Mouse (Mus musculus) testis, postnatal 10 days (tissue): Measurements from ENCODE around the gene Aplp2.
A peak's percentile ranks its signal among the peaks of the same experiment; 100 is the strongest.

ENCODE experiments used
- DNase-seq: peaks from one replicate; pipeline ENCODE4 v3.0.0; 2021; ENCODE audit warnings: low spot score

Gene Aplp2

DNA sequence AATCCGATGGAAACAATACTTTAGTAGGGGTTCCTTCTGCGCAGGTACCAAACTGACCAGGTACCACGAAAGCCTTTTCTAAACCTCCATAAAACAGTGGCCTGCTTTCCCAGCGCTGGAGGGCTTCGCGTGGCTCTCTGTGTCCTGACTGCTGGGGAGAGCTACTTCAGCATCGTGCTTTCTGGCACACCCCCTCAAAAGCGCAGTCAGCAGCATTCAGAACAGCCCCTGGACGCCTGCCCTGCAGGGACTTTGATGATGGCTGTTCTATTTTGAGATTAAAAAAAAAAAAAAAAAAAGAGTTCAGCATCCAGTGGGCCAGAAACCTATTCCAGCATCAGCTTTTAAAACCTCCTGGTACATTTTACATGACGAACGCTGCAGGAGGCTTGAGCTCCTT lies 14.2 kb upstream of the Aplp2 start:
- no peak for DNase-seq

DNA sequence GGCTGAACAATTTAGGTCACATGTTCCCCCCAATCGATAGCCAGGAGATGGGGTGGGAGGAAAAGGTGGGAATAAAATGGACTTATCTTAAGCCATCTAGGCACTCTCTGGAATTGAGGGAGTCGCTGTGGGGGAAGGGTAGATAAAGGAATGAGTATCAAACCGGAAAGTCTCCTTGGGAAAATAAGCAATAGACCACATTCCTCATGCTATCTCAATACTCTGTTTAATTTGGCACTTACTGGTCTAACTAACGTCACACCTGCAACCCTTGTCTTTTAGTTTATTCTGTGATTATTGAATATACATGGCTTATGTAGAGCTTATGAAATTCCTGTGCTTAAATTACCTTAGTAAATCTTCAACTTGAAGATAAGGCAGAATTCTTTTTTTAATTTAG lies 11.9 kb upstream of the Aplp2 start:
- DNase-seq = no peak

DNA sequence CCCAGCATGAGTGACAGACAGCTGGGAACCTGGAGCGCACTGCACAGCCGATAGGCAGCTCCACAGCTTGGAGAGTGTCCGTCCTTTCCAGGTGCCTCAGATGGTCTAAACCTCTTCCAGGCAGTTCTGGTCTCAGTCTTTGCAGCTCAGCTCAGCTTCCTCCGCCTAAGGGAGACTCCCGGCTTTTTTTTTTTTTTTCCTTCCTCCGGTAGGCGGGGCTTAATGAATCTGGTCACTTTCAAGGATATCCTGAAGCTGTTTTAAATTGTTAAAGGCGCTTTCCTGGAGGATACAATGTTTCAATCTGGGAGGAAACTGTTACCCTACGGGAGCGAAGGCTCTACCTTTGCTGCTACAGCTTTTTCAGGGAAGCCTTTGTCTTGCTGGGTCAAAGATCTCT lies 9.6 kb upstream of the Aplp2 start:
- DNase-seq = no peak

GRCm38 (mm10) chr9:31217631-31218380 lies 6.2 kb upstream of the Aplp2 start:
- DNase-seq = no peak

- no peak for DNase-seq
These were observed 939 bp upstream of the Aplp2 start for GRCm38 (mm10) chr9:31212500-31213008.

DNA sequence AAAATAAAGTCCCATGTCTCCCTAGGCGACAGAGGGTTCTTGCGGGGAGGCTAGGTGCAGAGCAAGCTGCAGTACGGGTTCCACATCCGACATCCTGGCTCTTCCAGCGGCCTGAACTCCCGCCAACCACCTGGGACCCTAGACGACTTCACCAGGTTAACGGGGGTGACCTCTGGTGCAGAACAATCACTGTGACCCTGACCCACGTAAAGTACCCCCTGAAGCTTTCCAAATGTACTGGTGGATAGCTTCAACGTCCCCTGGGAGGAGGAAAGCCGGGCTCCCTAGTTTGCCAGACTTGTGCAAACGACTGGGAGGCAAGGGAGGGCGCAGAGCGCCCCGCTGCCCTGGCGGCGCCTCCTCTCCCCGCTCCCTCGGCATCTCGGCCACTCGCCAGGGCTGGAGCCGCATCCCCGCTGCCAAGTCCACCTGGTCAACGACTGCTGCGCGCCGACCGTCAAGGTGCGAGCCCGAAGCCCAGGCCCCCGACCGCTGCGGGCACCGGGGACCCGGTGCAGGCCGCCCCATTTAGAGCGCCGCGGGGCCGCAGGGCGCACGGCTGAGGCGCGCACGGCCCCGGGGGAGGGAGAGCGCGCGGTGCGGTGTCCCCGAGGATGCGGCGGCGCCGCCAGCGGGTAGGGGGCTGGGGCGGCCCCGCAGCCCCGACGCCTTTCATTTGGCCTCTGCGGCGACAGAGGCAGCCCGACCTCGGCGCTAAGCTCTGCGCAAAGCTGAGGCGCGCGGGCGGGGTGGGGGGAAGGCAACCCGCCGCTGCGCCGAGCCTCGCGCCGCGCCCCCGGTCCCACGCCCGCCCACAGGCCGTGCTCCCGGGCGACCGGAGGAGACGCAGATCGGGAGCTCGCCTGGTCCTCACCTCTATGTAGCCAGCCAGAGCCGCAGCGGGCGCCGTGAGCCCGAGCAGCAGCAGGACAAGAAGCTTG lies 596 bp downstream of the Aplp2 start:
- DNase-seq = peak; percentile 77

GRCm38 (mm10) chr9:31210163-31210562 lies 1.5 kb downstream of the Aplp2 start:
- no peak for DNase-seq

- DNase-seq = no peak
These were observed 2.1 kb downstream of the Aplp2 start for GRCm38 (mm10) chr9:31209502-31209901.

- no peak for DNase-seq
These were observed 3.9 kb downstream of the Aplp2 start for GRCm38 (mm10) chr9:31207732-31208131.

DNA sequence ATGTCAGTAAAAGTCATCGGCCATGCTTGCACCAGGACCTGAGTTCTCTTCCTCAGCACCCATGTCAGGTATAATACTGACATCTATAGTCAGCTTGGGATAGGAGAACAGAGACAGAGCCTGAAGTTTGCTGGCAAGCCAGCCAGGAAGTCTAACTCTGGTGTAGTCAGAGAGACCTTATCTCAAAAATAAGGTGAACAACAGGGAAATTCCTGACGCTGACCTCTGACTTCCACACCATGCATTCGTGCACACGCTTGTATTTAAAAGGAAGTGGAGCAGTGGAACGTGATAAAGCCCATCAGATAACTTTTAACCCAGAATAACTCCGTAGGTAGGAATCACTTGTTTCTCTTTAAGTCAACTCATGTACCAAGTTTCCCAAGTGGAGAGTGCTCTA lies 6.9 kb downstream of the Aplp2 start:
- no peak for DNase-seq

DNA sequence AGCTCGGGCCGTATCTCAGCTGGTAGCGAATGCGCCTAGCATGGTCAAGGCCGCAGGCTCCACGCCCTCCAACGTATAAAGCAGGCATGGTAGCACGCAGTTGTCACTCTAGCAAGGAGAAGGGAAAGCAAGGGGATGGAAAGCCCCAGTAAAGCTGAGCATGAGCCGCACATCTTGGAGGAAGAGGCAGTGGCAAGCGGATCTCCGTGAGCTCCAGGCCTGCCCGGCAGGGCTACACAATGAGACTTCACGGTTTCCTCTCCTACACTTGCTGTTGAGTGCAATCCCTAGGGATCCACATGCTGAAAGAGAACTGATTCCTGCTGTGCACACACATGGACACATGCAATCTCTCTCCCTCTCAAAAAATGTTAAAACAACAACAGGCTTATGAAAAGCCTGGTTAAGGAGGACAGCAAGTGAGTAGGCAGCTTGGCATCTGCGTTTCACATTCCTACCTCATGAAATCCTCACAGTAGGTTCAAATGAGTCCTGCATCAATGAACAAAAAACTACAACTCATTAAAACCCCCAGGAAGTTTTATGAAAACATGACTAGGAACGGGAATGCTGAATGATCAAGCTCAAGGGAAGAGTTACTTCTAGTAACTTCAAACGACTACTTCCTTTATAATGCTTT lies 7.9 kb downstream of the Aplp2 start:
- no peak for DNase-seq

DNA sequence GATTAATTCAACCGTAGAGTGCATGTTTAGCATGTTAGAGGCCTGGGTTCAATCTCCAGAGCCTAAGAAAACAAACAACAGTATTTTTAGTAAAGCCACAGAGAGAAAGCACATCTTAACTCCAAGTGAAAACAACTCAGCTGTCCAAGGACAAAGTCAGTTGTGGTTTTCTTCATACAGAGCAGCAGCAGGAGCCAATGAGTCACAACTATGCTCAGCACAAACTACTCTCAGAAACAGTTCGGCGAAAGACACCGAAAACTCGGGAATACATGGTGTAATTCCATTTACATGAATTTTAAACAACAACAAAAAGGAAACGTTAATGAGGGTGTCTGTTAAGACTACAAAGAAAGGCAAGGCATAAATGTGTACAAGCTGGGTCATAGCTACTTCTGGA lies 8.5 kb downstream of the Aplp2 start:
- no peak for DNase-seq

- no peak for DNase-seq
These were observed 13.0 kb downstream of the Aplp2 start for GRCm38 (mm10) chr9:31198614-31199013.

DNA sequence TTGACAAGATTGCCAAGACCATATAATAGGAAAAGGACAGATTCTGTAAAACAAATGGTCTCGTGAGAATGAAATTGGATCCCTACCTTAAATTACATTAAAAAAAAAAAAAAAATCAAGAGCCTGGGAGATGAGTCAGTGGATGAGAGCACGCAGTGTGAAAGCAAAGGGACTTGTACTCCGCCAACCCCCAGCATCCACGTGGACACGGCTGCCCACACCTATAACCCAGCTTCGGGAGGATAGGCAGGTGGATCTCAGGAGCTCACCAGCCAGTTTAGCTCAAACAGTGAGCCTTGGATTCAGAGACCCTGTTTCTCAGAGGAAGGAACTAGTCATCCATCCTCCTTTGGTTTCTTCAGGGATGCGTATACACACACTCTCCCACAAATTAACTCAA lies 13.8 kb downstream of the Aplp2 start:
- DNase-seq = no peak

- DNase-seq = no peak
These were observed 14.9 kb downstream of the Aplp2 start for GRCm38 (mm10) chr9:31196742-31197141.

GRCm38 (mm10) chr9:31195573-31195972 lies 16.0 kb downstream of the Aplp2 start:
- DNase-seq = no peak

DNA sequence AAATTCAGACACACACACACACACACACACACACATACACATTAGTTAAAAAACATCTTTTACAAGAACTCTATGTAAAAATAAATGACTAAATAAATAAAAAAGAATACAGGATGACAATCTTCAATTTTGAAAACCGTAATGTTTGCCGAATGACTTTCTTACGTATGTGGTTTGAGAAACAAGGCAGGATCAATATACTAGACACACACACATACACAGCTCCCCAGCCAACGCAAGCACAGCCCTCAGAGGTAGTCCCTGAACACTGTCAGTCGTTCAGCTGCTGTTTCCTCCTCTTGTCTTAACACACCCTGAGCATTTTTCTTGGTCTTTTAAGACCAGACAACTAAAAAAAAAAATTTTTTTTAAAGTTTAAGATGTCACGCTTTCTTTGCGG lies 19.2 kb downstream of the Aplp2 start:
- no peak for DNase-seq

DNA sequence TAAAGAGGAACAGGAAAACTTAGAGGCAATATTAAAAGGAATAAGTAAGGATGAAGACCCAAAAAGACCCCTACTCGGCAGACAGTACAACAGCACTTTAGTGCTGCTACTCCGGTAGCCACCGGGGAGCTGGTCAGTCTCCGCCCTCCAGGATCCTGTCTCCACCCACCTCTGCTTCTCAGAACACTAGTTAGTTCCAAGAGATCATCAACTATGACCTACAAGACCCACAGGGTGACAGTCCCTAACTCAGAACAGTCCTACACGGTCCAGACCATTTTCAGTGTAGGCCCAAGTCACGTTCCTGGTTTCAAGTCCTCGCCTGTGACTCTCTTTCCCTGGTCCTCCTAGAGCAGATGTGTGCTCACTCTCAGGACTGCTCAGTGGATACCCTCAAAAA lies 20.1 kb downstream of the Aplp2 start:
- no peak for DNase-seq

GRCm38 (mm10) chr9:31189194-31189593 lies 22.4 kb downstream of the Aplp2 start:
- DNase-seq = no peak

DNA sequence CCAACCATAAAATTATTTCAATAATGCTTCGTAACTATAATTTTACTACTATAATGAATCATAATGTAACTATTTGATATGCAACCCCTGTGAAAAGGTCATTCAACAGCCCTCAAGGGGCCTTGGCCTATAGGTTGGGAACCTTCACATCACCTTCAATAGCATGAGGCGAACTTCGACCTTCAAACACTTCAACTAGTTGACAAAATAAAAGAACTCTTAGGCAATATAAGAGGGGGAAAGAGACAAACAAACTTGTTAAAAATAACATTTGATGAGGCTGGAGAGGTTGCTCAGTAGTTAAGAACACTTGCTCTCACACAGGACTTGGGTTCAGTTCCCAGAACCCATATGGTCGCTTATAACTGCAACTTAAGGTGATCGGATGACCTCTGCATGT lies 27.2 kb downstream of the Aplp2 start:
- DNase-seq = no peak

DNA sequence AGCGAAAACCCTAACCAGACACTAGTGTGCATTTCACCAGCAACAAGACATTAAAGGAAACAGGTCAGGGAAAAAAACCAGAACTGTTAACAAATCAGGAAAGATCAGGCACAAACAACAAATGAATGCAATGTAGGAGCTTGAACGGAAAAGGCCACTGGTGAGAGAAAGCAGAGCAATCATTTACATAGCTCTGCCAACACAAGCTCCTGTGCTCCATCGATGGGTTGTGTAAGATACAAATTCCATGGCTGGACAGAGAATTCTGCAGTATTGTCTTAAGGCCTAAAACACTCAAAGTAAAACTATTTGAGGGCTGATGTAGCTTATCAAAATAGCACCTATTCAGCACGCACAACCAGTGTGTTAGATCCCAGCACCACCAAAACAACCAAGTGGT lies 28.6 kb downstream of the Aplp2 start:
- DNase-seq = no peak

- no peak for DNase-seq
These were observed 30.1 kb downstream of the Aplp2 start for GRCm38 (mm10) chr9:31181291-31182085.
